Mouse (Mus musculus) intestine, postnatal 0 days (tissue): Measurements from ENCODE around the gene Ankrd36. TPM values are rescaled to one million over a fixed set of nuclear protein-coding genes. Genes with fewer than 3 reads are reported as not detected.
"Not testable (repeated sequence)": the region's sequence is repeated elsewhere in the genome, so short reads cannot be mapped to it uniquely, and the experiment has no call there.

Source experiments
- ATAC-seq: fragments of 200-750 bp; cut with Nextera tagmentation; 2 replicates; pipeline ENCODE4 v1.8.0; 2017; ENCODE audit warnings: mild to moderate bottlenecking, moderate TSS enrichment, moderate library complexity
- H3K27ac ChIP-seq: fragments of 300-500 bp; sonication (generic); 2 replicates; pipeline ENCODE4 v1.5.1; 2014; ENCODE audit warnings: mild to moderate bottlenecking, low read depth, low read length, moderate library complexity
- H3K27me3 ChIP-seq: fragments of 300-500 bp; sonication (generic); replicated peaks from 2 replicates; pipeline ENCODE4 v1.6.1; 2014; ENCODE audit warnings: low read length, mixed read lengths; ENCODE audit not compliant: control insufficient read depth, insufficient read depth
- H3K36me3 ChIP-seq: fragments of 300-500 bp; sonication (generic); 2 replicates; pipeline ENCODE4 v1.6.1; 2014; ENCODE audit warnings: mild to moderate bottlenecking, moderate library complexity; ENCODE audit not compliant: control insufficient read depth, insufficient read depth
- H3K4me1 ChIP-seq: fragments of 300-500 bp; sonication (generic); replicated peaks from 2 replicates; pipeline ENCODE4 v1.6.1; 2014; ENCODE audit warnings: antibody characterized with exemption, low read length, mixed read lengths; ENCODE audit not compliant: control insufficient read depth, insufficient read depth
- H3K4me2 ChIP-seq: fragments of 300-500 bp; sonication (generic); replicated peaks from 2 replicates; pipeline ENCODE4 v1.6.1; 2014; ENCODE audit warnings: low read depth, mild to moderate bottlenecking, moderate library complexity
- H3K4me3 ChIP-seq: fragments of 300-500 bp; sonication (generic); 2 replicates; pipeline ENCODE4 v1.5.1; 2014; ENCODE audit warnings: low read depth, low read length
- H3K9ac ChIP-seq: fragments of 300-500 bp; sonication (generic); 2 replicates; pipeline ENCODE4 v1.6.1; 2014; ENCODE audit warnings: mild to moderate bottlenecking, low read depth, low read length
- H3K9me3 ChIP-seq: fragments of 300-500 bp; sonication (generic); 2 replicates; pipeline ENCODE4 v1.6.1; 2016; ENCODE audit warnings: mixed run types; ENCODE audit not compliant: control insufficient read depth
- CTCF ChIP-seq: sonication (generic); IDR thresholded peaks from 2 replicates; pipeline ENCODE4 v1.5.1; 2016; ENCODE audit warnings: low read depth, mild to moderate bottlenecking, control low read depth, antibody characterized with exemption, moderate library complexity
- WGBS: fragments of 180-500 bp; shearing (Covaris S2); extraction: QIAGEN DNeasy Blood & Tissue Kit; methylation state at CpG from one replicate; pipeline ENCODE4 v1.1.7; 2014; 5-methylcytosine and 5-hydroxymethylcytosine counted together
- polyA plus RNA-seq: library from polyadenylated mRNA; unstranded; fragments of >200 nt; fragmentation: Nextera tagmentation; extraction: Ambion mirVana; gene quantifications from 2 replicates; pipeline ENCODE4 v1.2.1, GENCODE M21; 2015

The Ankrd36 gene
- polyA plus RNA-seq, 1 experiment from 2014 or later = not detected

GRCm38 (mm10) chr11:5573821-5574220, 4.3 kb downstream of the Ankrd36 start:
- no peak for TF ChIP-seq CTCF
- ATAC-seq = no peak
- Histone ChIP-seq H3K27me3 (no peaks in the 10 kb centered on the region), H3K27ac (no peak overlapping the region), H3K9ac (no peak overlapping the region), H3K4me1 (no peaks in the 10 kb centered on the region), H3K9me3 (no peaks in the 10 kb centered on the region), H3K4me3 (no peak overlapping the region), H3K36me3 (no peaks in the 10 kb centered on the region), H3K4me2 (no peak overlapping the region)
- 76% methylated on average over 2 of the region's 2 CpGs for WGBS

DNA sequence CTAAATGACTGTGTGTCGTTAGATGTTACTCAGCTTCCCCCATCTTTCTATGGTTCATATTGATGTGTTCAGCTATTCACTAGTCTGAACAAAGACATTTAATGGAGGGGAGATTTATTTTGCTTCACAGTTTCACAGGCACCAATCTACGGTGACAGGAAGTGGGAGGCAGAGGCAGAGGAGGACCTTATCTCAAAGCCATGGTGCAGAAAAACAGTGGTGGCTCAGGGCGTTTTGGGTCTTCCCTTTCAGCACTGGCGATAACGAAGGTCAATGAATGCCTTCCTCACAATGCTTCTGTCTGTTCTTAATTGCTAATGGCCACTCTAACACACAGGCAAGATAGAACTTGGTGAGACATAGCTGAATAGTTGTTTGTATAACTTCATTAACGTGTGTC, 5.6 kb downstream of the Ankrd36 start:
- no peak for TF ChIP-seq CTCF
- ATAC-seq = no peak
- Histone ChIP-seq H3K4me1 (no peaks in the 10 kb centered on the region), H3K27me3 (no peaks in the 10 kb centered on the region), H3K9ac (no peak overlapping the region), H3K9me3 (no peaks in the 10 kb centered on the region), H3K36me3 (no peaks in the 10 kb centered on the region), H3K4me3 (no peak overlapping the region), H3K27ac (no peak overlapping the region), H3K4me2 (no peak overlapping the region)
- WGBS = 74% methylated on average over 6 of the region's 6 CpGs

GRCm38 (mm10) chr11:5592336-5592735, 22.9 kb downstream of the Ankrd36 start:
- no peaks in the 10 kb centered on the region for H3K4me1 ChIP-seq
- no peak for TF ChIP-seq CTCF
- 67% methylated on average over 6 of the region's 6 CpGs for WGBS
- no peaks in the 10 kb centered on the region for H3K27me3 ChIP-seq
- no peaks in the 10 kb centered on the region for H3K9me3 ChIP-seq
- ATAC-seq = no peak
- no peak overlapping the region for H3K27ac ChIP-seq
- no peak overlapping the region for H3K4me2 ChIP-seq
- no peak overlapping the region for H3K9ac ChIP-seq
- H3K36me3 ChIP-seq = no peaks in the 10 kb centered on the region
- no peak overlapping the region for H3K4me3 ChIP-seq

GRCm38 (mm10) chr11:5595381-5595791, 25.9 kb downstream of the Ankrd36 start:
- Histone ChIP-seq H3K9me3 (no peaks in the 10 kb centered on the region), H3K36me3 (no peaks in the 10 kb centered on the region), H3K27me3 (no peaks in the 10 kb centered on the region), H3K4me3 (no peak overlapping the region), H3K27ac (no peak overlapping the region), H3K9ac (no peak overlapping the region), H3K4me2 (no peak overlapping the region), H3K4me1 (no peaks in the 10 kb centered on the region)
- TF ChIP-seq CTCF = no peak
- whole genome bisulfite sequencing = 39% methylated on average over 4 of the region's 4 CpGs
- no peak for ATAC-seq

GRCm38 (mm10) chr11:5595792-5596191, 26.3 kb downstream of the Ankrd36 start:
- WGBS = 79% methylated on average over 5 of the region's 5 CpGs
- Histone ChIP-seq H3K27ac (no peak overlapping the region), H3K4me1 (no peaks in the 10 kb centered on the region), H3K36me3 (no peaks in the 10 kb centered on the region), H3K9me3 (no peaks in the 10 kb centered on the region), H3K4me2 (no peak overlapping the region), H3K4me3 (no peak overlapping the region), H3K9ac (no peak overlapping the region), H3K27me3 (no peaks in the 10 kb centered on the region)
- no peak for TF ChIP-seq CTCF
- ATAC-seq = no peak

DNA sequence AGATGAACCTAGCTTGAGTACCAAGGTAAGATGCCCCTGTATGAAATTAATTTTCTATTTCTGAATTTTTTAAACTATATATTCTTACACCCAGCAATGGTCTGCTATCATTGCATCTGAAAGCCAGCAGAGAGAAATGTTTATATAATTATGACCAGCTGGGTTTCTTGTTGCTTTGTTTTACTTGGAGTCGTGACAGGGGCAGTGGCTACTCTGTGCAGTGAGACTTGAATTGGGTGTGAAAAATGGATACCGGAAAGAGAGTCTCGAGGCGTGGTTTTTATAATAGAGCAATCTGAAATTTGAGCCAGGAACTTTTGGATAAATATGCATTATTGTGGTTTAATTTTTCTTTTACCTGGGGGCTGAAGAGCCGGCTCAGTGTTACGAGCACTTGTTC, 27.3 kb downstream of the Ankrd36 start:
- no peak for ATAC-seq
- Histone ChIP-seq H3K4me1 (no peaks in the 10 kb centered on the region), H3K27me3 (no peaks in the 10 kb centered on the region), H3K4me3 (no peak overlapping the region), H3K36me3 (no peaks in the 10 kb centered on the region), H3K9me3 (no peaks in the 10 kb centered on the region), H3K27ac (no peak overlapping the region), H3K4me2 (no peak overlapping the region), H3K9ac (no peak overlapping the region)
- WGBS = 63% methylated on average over 6 of the region's 6 CpGs
- no peak for TF ChIP-seq CTCF

DNA sequence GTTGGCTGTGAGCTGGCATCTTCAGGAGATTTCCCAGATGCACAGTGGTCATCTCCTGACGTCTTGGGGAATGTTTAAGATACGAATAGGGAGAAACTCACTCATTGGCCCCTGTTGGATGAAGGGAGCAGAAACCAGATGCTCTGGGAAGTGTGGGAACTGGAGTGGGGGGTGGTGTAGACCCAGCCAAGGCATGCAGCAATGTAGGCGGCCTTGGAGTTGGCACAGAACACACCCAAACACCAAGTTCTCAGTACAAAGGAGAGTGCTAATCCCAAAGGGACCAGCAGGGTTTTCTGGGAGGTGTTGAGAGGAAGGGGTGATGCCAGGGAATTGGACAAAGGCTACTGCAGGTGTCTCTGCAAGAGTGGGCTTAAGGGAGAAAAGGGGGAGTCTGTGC, 35.9 kb downstream of the Ankrd36 start:
- Histone ChIP-seq H3K4me2 (no peak overlapping the region), H3K27me3 (no peaks in the 10 kb centered on the region), H3K27ac (no peak overlapping the region), H3K4me3 (no peak overlapping the region), H3K4me1 (no peaks in the 10 kb centered on the region), H3K9ac (no peak overlapping the region), H3K9me3 (no peaks in the 10 kb centered on the region), H3K36me3 (no peaks in the 10 kb centered on the region)
- WGBS = 78% methylated on average over 3 of the region's 3 CpGs
- ATAC-seq = no peak
- TF ChIP-seq CTCF = no peak

DNA sequence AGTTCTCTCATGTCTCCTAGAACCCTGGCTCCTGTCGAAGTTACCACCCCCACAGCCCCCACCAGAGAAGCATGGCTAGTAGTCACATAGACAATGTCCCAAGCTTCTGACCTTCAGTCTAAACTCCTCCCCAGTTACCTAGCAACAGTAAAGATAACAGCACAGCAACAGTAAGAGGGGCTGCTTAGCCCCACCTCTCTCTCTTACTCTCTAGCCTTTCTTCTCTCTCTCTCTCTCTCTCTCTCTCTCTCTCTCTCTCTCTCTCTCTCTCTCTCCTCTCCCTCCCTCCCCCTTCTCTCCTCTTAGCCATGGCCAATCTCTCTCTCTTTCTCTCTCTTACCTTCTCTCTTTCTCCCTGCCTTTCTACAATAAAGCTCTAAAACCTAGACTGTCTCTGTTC, 42.4 kb downstream of the Ankrd36 start:
- not testable (repeated sequence) for H3K27ac ChIP-seq, H3K9me3 ChIP-seq, H3K4me2 ChIP-seq, H3K4me3 ChIP-seq, H3K9ac ChIP-seq, ATAC-seq, H3K36me3 ChIP-seq, H3K27me3 ChIP-seq, H3K4me1 ChIP-seq
- WGBS = 43% methylated on average over 1 of the region's 1 CpGs
